Mouse (Mus musculus) lung, adult 10 weeks (tissue): ENCODE data around the gene Elmod1. TPM values are rescaled to one million over a fixed set of nuclear protein-coding genes. Genes with fewer than 3 reads are reported as not detected.

Experiments used
- polyA plus RNA-seq: library from polyadenylated mRNA; stranded (reverse); fragments of 350-450 nt; fragmentation: Illumina TruSeq; extraction: RNeasy Lipid Tissue Mini Kit (QIAGEN cat#74804); gene quantifications from one replicate; pipeline ENCODE4 v1.2.3, GENCODE M21; 2014; ENCODE audit warnings: low read depth, low replicate concordance; ENCODE audit not compliant: insufficient read depth

Elmod1 gene
- polyA plus RNA-seq = 4.1 TPM

DNA sequence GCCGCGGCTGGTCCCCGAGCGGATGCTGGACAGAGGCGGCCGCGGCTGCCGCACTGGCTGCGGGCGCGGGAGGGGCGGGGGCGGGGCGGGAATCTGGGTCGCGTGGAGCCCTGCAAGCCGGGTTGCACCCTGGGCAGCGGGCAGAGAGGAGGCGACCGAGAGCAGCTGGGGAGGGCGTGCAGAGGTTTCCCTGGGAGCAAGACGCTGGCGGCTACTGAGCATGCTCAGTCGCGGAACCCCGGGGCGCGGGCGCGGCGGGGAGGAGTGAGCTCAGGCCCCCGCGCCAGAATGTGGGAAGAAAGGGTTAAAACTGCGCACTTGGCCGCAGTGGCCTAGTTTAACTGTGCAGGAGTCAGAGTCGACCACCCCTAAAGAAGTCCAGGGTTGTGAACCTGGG, at the start of gene Elmod1:
Gene Elmod1 (minus strand): TSS at position 180 of the 397 bp plus-strand sequence.

Other genes with a start within 250 kb of the Elmod1 start
- gene Slc35f2, start 203.8 kb downstream of the Elmod1 start, polyA plus RNA-seq = 0.09 TPM
- gene Sln, start 125.1 kb downstream of the Elmod1 start, polyA plus RNA-seq = 41.8 TPM
- 1.7 TPM for gene Tnfaip8l3, start 93.1 kb upstream of the Elmod1 start, polyA plus RNA-seq